Mouse (Mus musculus) hindbrain, embryonic 12.5 days (tissue): ENCODE results near the gene Pitpnb. TPM values are rescaled to one million over a fixed set of nuclear protein-coding genes. Genes with fewer than 3 reads are reported as not detected.
A peak's percentile ranks its signal among the peaks of the same experiment; 100 is the strongest.

Experiments used
- ATAC-seq: fragments of 200-750 bp; cut with Nextera tagmentation; 2 replicates; pipeline ENCODE4 v1.8.0; 2017; ENCODE audit warnings: moderate TSS enrichment; ENCODE audit not compliant: low FRiP score
- H3K27ac ChIP-seq: fragments of 300-500 bp; sonication (generic); 2 replicates; pipeline ENCODE4 v1.5.1; 2016; ENCODE audit warnings: mild to moderate bottlenecking
- H3K27me3 ChIP-seq: fragments of 300-500 bp; sonication (generic); 2 replicates; pipeline ENCODE4 v1.6.1; 2016; ENCODE audit warnings: mild to moderate bottlenecking
- H3K36me3 ChIP-seq: fragments of 300-500 bp; sonication (generic); 2 replicates; pipeline ENCODE4 v1.6.1; 2016; ENCODE audit warnings: mild to moderate bottlenecking
- H3K4me1 ChIP-seq: fragments of 300-500 bp; sonication (generic); 2 replicates; pipeline ENCODE4 v1.6.1; 2016
- H3K4me2 ChIP-seq: fragments of 300-500 bp; sonication (generic); replicated peaks from 2 replicates; pipeline ENCODE4 v1.6.1; 2016; ENCODE audit warnings: mild to moderate bottlenecking
- H3K4me3 ChIP-seq: fragments of 300-500 bp; sonication (generic); 2 replicates; pipeline ENCODE4 v1.5.1; 2016; ENCODE audit warnings: mild to moderate bottlenecking
- H3K9ac ChIP-seq: fragments of 300-500 bp; sonication (generic); 2 replicates; pipeline ENCODE4 v1.6.1; 2016; ENCODE audit warnings: mild to moderate bottlenecking, moderate library complexity
- H3K9me3 ChIP-seq: fragments of 300-500 bp; sonication (generic); replicated peaks from 2 replicates; pipeline ENCODE4 v1.6.1; 2016; ENCODE audit warnings: mild to moderate bottlenecking
- WGBS: fragments of 180-500 bp; shearing (Covaris S2); methylation state at CpG from one replicate; pipeline ENCODE4 v1.1.7; 2016; 5-methylcytosine and 5-hydroxymethylcytosine counted together
- polyA plus RNA-seq: library from polyadenylated mRNA; unstranded; fragments of >200 nt; fragmentation: Nextera tagmentation; extraction: Ambion mirVana; gene quantifications from 2 replicates; pipeline ENCODE4 v1.2.1, GENCODE M21; 2016

The Pitpnb gene
- polyA plus RNA-seq, 1 experiment from 2014 or later: 100 TPM

GRCm38 (mm10) chr5:111419121-111419881 is 88.7 kb downstream of the Pitpnb start:
- no peak for ATAC-seq

GRCm38 (mm10) chr5:111420011-111420691 is 89.6 kb downstream of the Pitpnb start:
- peaks cover 43% of the 10 kb centered on the region for H3K36me3 ChIP-seq
- H3K27ac ChIP-seq: peak overlapping the region; percentile 99
- WGBS: 1% methylated on average over 54 of the region's 56 CpGs
- no peaks in the 10 kb centered on the region for H3K27me3 ChIP-seq
- H3K9me3 ChIP-seq: no peaks in the 10 kb centered on the region
- H3K4me1 ChIP-seq: peaks cover 57% of the 10 kb centered on the region
- no peak for ATAC-seq
- peak overlapping the region; percentile 96 for H3K9ac ChIP-seq
- H3K4me3 ChIP-seq: peak overlapping the region; percentile 97
- peak overlapping the region; percentile 99 for H3K4me2 ChIP-seq

More at GRCm38 (mm10) chr5:111419121-111419881, 88.7 kb downstream of the Pitpnb start:
- H3K36me3 ChIP-seq: peaks cover 37% of the 10 kb centered on the region
- peaks cover 57% of the 10 kb centered on the region for H3K4me1 ChIP-seq
- 3% methylated on average over 42 of the region's 42 CpGs for WGBS
- peak overlapping the region; percentile 96 for H3K9ac ChIP-seq
- peak overlapping the region; percentile 97 for H3K4me3 ChIP-seq
- peak overlapping the region; percentile 99 for H3K4me2 ChIP-seq
- H3K9me3 ChIP-seq: no peaks in the 10 kb centered on the region
- H3K27ac ChIP-seq: peak overlapping the region; percentile 99
- H3K27me3 ChIP-seq: no peaks in the 10 kb centered on the region

- H3K4me3 ChIP-seq: peak overlapping the region; percentile 97
- H3K36me3 ChIP-seq: peaks cover 46% of the 10 kb centered on the region
- H3K9ac ChIP-seq: peak overlapping the region; percentile 96
- H3K9me3 ChIP-seq: no peaks in the 10 kb centered on the region
- H3K4me2 ChIP-seq: peak overlapping the region; percentile 99
- no peaks in the 10 kb centered on the region for H3K27me3 ChIP-seq
- peaks cover 59% of the 10 kb centered on the region for H3K4me1 ChIP-seq
- peak overlapping the region; percentile 99 for H3K27ac ChIP-seq
- WGBS: 15% methylated on average over 22 of the region's 22 CpGs
- ATAC-seq: no peak
Measured at GRCm38 (mm10) chr5:111420896-111421295, 90.3 kb downstream of the Pitpnb start.

GRCm38 (mm10) chr5:111421424-111421823 is 90.9 kb downstream of the Pitpnb start:
- peak overlapping the region; percentile 99 for H3K4me2 ChIP-seq
- H3K27ac ChIP-seq: peak overlapping the region; percentile 99
- no peaks in the 10 kb centered on the region for H3K27me3 ChIP-seq
- no peak for ATAC-seq
- H3K4me1 ChIP-seq: peaks cover 64% of the 10 kb centered on the region
- H3K9me3 ChIP-seq: no peaks in the 10 kb centered on the region
- peaks cover 52% of the 10 kb centered on the region for H3K36me3 ChIP-seq
- H3K9ac ChIP-seq: peak overlapping the region; percentile 96
- H3K4me3 ChIP-seq: peak overlapping the region; percentile 97
- WGBS: 24% methylated on average over 15 of the region's 15 CpGs

GRCm38 (mm10) chr5:111422058-111422800 is 91.7 kb downstream of the Pitpnb start:
- peak overlapping the region; percentile 99 for H3K4me2 ChIP-seq
- no peaks in the 10 kb centered on the region for H3K27me3 ChIP-seq
- peak; percentile 47; the same call in 1 of the 2 replicates for ATAC-seq
- 16% methylated on average over 8 of the region's 8 CpGs for WGBS
- H3K4me3 ChIP-seq: peak overlapping the region; percentile 97
- peak overlapping the region; percentile 99 for H3K27ac ChIP-seq
- peak overlapping the region; percentile 96 for H3K9ac ChIP-seq
- H3K9me3 ChIP-seq: no peaks in the 10 kb centered on the region
- peaks cover 72% of the 10 kb centered on the region for H3K4me1 ChIP-seq
- H3K36me3 ChIP-seq: peaks cover 58% of the 10 kb centered on the region

GRCm38 (mm10) chr5:111423011-111423410 is 92.4 kb downstream of the Pitpnb start:
- Histone ChIP-seq H3K27ac (peak overlapping the region; percentile 99), H3K4me3 (peak overlapping the region; percentile 97), H3K36me3 (peaks cover 61% of the 10 kb centered on the region), H3K9me3 (no peaks in the 10 kb centered on the region), H3K4me2 (peak overlapping the region; percentile 99), H3K9ac (peak overlapping the region; percentile 96), H3K4me1 (peaks cover 80% of the 10 kb centered on the region), H3K27me3 (no peaks in the 10 kb centered on the region)
- 22% methylated on average over 10 of the region's 10 CpGs for WGBS
- ATAC-seq: no peak

GRCm38 (mm10) chr5:111423616-111424015 is 93.1 kb downstream of the Pitpnb start:
- 32% methylated on average over 4 of the region's 4 CpGs for WGBS
- H3K27ac ChIP-seq: peak overlapping the region; percentile 99

GRCm38 (mm10) chr5:111425813-111426212 is 95.2 kb downstream of the Pitpnb start:
- H3K9me3 ChIP-seq: no peaks in the 10 kb centered on the region
- peak overlapping the region; percentile 99 for H3K4me2 ChIP-seq
- peaks cover 41% of the 10 kb centered on the region for H3K36me3 ChIP-seq
- H3K4me1 ChIP-seq: peaks cover 90% of the 10 kb centered on the region
- peak overlapping the region; percentile 68; the same call in 1 of the 2 replicates for H3K27ac ChIP-seq
- H3K27me3 ChIP-seq: no peaks in the 10 kb centered on the region
- no peak for ATAC-seq
- peak overlapping the region; percentile 96 for H3K9ac ChIP-seq
- peak overlapping the region; percentile 97 for H3K4me3 ChIP-seq
- 70% methylated on average over 9 of the region's 9 CpGs for WGBS

More at GRCm38 (mm10) chr5:111423616-111424015, 93.1 kb downstream of the Pitpnb start:
- H3K27me3 ChIP-seq: no peaks in the 10 kb centered on the region
- H3K4me2 ChIP-seq: peak overlapping the region; percentile 99
- H3K36me3 ChIP-seq: peaks cover 61% of the 10 kb centered on the region
- H3K4me3 ChIP-seq: peak overlapping the region; percentile 97
- peak overlapping the region; percentile 96 for H3K9ac ChIP-seq
- ATAC-seq: no peak
- peaks cover 86% of the 10 kb centered on the region for H3K4me1 ChIP-seq
- H3K9me3 ChIP-seq: no peaks in the 10 kb centered on the region

- H3K27ac ChIP-seq: peak overlapping the region; percentile 68
- H3K9me3 ChIP-seq: no peaks in the 10 kb centered on the region
- peaks cover 90% of the 10 kb centered on the region for H3K4me1 ChIP-seq
- 40% methylated on average over 5 of the region's 5 CpGs for WGBS
- peak overlapping the region; percentile 99 for H3K4me2 ChIP-seq
- H3K36me3 ChIP-seq: peaks cover 41% of the 10 kb centered on the region
- no peaks in the 10 kb centered on the region for H3K27me3 ChIP-seq
- H3K9ac ChIP-seq: peak overlapping the region; percentile 96
- H3K4me3 ChIP-seq: peak overlapping the region; percentile 97
- no peak for ATAC-seq
Measured at GRCm38 (mm10) chr5:111426249-111426648, 95.7 kb downstream of the Pitpnb start.

- no peaks in the 10 kb centered on the region for H3K9me3 ChIP-seq
- peak overlapping the region; percentile 68 for H3K27ac ChIP-seq
- H3K4me1 ChIP-seq: peaks cover 99% of the 10 kb centered on the region
- H3K9ac ChIP-seq: peak overlapping the region; percentile 96
- no peak for ATAC-seq
- H3K4me3 ChIP-seq: peak overlapping the region; percentile 97
- peak overlapping the region; percentile 99 for H3K4me2 ChIP-seq
- 27% methylated on average over 6 of the region's 6 CpGs for WGBS
- no peaks in the 10 kb centered on the region for H3K27me3 ChIP-seq
- H3K36me3 ChIP-seq: peaks cover 29% of the 10 kb centered on the region
Measured at GRCm38 (mm10) chr5:111428882-111429281, 98.3 kb downstream of the Pitpnb start.

GRCm38 (mm10) chr5:111429726-111430125 is 99.2 kb downstream of the Pitpnb start:
- Histone ChIP-seq H3K4me3 (peak overlapping the region; percentile 97), H3K27me3 (no peaks in the 10 kb centered on the region), H3K27ac (peak overlapping the region; percentile 68), H3K9ac (peak overlapping the region; percentile 96), H3K4me1 (peaks cover 99% of the 10 kb centered on the region), H3K9me3 (no peaks in the 10 kb centered on the region), H3K36me3 (peaks cover 26% of the 10 kb centered on the region), H3K4me2 (peak overlapping the region; percentile 99)
- ATAC-seq: no peak
- WGBS: 28% methylated on average over 7 of the region's 7 CpGs
